Mouse (Mus musculus) ES-CJ7 (cell line): ENCODE measurements around the gene Col4a3.

ENCODE experiments used
- DNase-seq: peaks from one replicate; pipeline ENCODE4 v3.0.0; 2011; ENCODE audit warnings: low read depth, low spot score

Col4a3 gene

GRCm38 (mm10) chr1:82586713-82587399, at the start of gene Col4a3, which contains the start of gene Col4a4:
Gene Col4a3, plus strand, starts transcription at chr1:82586921.
Gene Col4a4, minus strand, starts transcription at chr1:82586849.
- no peak for DNase-seq

- no peak for DNase-seq
Observed at GRCm38 (mm10) chr1:82537848-82538247, 48.9 kb upstream of the Col4a3 start.

GRCm38 (mm10) chr1:82540056-82540455, 46.7 kb upstream of the Col4a3 start:
- DNase-seq, result no peak

- no peak for DNase-seq
Observed at GRCm38 (mm10) chr1:82543934-82544333, 42.8 kb upstream of the Col4a3 start.

DNA sequence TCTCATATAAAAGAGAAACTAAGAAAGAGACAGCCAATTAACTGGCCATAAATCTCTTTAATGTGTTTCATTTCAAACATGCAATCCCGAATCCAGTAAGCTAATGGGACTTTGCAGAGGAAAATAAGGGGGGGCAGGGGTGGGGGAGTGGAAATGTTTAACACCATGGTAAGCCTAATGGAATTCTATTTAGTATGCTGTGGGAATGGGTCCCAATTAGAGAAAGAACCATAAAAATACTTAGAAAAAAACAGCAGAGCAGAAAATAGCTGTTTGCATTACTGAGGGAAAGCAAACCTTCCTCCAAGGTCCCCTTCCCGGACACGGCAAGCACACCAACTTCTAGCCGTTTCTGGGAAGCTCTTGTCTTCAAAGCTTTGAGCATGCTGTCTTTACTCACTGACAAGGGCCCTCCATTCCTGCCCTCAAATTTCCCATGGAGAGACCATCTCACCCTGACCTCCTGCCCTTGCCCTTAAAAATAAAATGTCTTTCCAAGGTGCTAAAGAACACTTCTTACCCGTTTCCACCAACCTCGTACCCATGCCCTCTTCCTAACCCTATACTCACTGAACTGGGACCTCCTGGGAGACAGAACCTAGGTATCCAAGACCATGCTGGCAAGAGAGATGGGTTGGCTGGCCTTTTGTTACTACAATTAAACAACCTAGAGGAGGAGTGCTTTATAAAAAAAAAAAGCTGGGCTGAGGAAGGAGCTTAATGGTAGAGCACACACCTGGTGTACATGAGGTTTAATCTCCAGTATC, 42.1 kb upstream of the Col4a3 start:
- no peak for DNase-seq

DNA sequence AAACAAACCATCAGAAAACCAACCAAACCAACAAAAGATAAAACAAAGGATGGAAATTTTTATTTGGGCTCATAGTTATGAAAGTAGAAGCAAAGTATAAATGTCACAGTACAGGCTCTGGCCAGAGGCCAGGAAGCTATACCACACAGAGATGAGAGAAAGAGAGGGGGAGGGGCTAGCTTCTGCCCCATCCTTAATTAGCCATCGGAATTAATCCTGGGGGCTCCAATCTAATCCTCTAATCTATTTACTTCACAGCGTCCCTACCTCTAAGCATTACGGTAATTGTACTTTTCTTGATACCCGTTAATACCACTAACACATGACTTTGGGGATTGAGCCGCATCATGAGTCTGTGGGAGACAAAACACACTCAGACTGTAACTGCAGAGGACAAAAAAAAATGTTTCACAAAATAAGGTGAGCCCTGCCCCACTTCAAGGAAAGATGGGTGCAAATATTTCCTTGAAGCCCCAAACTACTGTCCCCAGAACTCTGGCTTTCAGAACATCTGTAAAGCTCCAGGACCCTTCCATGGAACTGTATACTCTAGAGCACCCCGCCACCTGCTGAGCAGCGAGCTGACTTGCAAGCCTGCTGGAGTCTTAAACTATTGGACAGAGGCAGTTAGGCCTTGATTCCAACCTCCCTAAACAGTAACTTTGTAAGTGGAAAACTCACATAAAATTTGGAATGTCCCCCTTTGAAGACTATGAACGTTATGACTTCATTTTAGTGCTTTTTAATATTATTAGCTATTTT, 41.3 kb upstream of the Col4a3 start:
- no peak for DNase-seq

DNA sequence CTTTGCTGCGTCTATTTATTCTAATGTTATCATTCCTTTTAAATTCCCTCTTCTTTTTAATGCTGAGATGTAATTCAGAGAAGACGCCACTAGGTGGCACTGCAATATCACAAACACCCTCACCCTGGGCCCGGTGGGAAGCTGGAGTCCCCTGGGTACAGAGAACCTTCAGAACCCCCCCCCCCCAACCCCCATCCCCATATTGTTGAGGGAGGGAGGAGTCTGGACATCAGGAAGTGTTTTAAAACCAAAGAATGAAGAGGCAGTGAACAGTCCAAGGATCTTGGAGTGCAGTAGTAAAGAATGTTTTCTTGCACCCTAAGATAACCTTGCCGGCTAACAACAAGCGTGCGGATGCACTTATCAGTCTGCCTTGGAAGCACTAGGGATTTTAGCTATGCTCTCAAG, 32.3 kb upstream of the Col4a3 start:
- DNase-seq, result peak; percentile 50

DNA sequence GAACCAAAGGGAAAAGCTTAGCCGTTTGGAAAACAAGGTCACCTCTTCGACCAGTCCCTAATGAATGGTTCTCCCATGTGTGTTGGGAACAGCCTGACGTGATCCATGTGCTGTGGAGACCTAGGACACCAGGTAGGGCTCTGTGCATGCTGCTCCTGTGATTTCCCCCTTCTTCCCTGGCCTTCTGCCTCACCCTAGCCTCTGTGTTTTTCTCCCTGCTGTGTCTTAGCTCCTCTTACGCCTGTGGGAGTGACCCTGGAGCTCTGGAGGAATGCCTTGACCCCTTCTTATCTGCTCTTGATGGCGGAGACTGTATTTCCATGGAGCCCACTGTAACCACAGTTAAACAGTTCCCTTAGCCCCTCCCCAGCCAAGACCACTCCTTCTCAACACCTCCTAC, 31.8 kb upstream of the Col4a3 start:
- no peak for DNase-seq

DNA sequence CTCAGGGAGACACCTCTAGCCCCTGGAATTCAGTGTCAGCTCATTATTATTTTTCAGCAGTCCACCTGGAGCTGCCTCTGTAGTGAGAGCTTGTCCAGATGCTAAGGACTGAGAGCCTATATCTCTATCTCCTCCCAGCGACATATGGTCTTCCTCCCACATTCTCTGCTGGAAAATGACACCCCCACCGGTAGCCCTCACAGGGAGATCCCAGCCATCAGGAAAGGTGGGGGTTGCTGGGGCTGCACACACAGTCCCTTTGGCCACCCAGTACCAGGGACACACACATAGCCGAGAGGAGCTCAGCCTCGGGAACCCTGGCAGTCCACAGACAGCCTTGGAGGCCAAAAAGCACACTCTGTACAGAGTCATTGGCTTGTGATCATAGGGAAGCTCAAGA, 26.5 kb upstream of the Col4a3 start:
- no peak for DNase-seq

DNA sequence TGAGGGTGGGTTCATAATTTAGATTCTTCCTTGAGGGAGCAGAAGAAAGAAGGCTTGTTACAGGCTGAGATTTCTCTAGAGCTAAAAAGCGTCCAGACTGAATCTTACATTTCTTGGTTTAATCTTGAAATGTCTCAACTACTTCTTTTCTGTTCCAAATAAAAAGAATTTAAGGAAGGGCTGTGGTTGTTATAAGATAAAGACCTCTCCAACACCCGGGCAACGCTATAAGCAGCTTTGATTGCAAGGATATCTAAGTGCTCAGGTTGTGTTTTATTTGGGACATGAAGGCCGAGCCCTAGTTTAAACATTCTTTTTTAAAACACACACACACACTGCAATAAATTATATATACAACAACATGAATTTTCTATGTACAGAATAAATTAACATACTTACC, 17.3 kb upstream of the Col4a3 start:
- no peak for DNase-seq

DNA sequence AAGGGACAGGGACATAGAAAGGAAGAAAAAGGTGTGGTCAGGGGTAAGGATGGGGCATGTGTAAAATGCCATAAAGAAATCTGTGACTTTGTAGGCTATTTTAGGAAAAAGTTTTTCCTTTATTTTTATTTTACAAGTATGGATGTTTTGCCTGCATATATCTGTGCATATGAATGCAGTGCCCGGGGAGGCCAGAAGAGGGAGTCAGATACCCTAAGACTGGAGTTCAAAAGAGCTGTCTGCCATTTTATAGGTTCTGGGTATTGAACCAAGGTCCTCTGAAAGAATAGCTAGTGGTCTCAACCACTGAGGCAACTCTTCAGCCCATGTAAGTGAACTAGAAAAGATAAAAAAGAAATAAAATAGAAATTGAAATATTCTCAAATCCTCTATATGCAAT, 15.0 kb upstream of the Col4a3 start:
- DNase-seq, result peak; percentile 24

DNA sequence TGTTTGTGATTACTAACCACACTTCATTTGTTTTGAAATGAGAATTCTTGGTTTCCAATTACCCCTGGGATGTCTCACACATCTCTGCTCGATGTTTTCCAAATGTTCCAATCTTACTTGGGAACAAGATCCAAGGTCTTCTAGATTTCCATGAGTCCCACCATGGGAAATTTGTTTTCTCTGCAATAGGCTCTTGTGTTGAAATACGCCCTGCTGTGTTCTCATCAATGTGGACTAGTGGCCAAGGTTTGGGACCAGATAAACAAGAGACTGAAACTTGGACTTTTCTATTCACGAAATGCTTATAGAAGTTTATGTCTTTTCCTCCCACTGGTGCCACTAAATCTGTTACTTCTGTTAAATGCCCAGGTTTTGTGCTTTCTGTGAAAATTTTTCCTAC, 11.0 kb upstream of the Col4a3 start:
- DNase-seq, result no peak

DNA sequence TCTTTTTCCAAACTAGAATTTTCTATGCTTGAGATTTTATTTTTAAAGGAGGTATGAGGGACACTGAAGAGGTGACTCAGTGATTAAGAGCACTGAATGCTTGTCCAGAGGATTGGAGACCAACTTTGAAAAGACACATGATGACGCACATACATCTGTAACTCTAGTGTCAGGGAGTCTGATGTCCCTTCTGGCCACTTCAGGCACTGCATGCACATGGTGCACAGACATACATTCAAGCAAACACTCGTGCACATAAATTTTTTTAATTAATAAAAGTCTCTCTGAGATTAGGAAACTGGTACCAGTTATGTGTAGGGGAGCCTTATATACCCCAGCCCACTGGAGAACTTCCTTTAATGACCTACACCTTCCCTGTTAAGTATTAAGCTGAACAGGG, 10.5 kb upstream of the Col4a3 start:
- no peak for DNase-seq

DNA sequence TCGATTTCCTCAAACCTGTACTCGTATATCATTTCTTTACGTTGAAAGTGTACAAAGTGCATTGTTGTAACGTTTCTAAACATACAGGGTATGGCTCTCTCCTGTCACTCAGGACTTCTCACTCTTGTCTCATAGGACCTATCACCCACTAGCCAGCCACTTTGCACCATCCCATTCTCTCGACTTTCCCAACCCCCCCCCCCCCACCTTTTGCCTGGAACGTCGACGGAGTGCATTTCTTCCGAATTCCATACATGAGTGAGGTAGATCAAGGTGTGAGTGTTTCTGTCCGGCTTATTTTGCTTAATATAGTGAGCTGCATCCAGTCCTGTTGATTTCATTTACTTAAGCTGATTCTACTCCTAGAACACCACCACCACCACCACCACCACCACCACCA, 9.4 kb upstream of the Col4a3 start:
- no peak for DNase-seq

DNA sequence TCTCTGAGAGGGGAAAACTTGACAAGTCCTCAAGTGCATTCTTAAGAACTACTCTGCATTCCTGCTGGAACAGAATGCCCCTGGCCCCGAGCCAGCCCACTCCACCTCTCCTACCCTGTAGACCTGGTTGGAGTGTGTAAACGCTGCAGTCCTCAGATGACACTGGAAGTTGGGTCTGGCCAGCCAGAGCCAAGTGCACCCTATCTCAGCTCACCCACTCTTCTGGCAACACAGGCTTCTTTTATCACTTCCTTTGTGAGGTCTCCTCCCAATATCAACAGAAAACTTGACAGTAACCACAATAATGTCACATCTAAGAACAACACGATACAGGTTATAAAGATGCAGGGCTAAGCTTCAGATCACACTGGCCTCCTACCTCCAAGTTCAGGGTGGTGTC, 8.8 kb upstream of the Col4a3 start:
- DNase-seq, result no peak

DNA sequence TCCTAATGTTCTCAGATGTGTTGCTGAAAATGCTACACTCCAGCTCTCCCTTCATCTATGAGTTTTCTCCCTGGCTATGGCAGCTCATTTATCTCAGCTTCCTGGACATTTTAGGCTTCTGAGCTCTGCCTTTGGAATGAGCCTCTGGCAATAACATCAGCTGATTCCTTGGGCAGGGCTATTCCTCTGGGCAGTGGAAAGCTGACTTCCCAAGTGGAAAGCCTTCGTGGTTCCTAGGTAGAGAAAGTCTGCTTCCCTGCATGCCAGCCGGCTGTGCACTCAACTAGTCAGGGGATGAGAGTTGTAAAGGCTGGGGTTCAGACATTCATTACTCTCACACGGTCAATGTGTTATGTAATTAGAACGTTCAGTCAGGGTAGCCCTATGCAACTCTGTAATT, 8.4 kb upstream of the Col4a3 start:
- DNase-seq, result no peak

- no peak for DNase-seq
Observed at GRCm38 (mm10) chr1:82585981-82586380, 740 bp upstream of the Col4a3 start.

DNA sequence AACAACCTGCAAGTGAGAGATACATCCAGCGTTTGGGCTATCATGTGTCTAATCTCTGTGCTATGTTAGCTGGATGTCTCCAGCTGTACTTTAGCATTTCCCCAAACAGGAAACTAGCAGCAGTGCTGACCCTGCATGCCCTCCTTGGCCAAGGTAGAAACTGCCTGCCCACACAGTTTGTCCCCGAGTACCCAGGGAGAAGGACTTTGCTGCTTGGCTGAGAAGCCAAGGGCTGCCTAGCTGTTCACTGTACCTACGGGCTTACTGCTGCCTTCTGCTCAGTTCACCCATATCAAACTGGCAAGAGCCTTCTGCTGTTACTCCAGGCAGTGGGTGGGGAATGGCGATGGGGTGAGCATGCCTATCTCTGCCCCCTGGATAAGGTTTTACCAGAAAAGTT, 3.5 kb downstream of the Col4a3 start:
- no peak for DNase-seq

DNA sequence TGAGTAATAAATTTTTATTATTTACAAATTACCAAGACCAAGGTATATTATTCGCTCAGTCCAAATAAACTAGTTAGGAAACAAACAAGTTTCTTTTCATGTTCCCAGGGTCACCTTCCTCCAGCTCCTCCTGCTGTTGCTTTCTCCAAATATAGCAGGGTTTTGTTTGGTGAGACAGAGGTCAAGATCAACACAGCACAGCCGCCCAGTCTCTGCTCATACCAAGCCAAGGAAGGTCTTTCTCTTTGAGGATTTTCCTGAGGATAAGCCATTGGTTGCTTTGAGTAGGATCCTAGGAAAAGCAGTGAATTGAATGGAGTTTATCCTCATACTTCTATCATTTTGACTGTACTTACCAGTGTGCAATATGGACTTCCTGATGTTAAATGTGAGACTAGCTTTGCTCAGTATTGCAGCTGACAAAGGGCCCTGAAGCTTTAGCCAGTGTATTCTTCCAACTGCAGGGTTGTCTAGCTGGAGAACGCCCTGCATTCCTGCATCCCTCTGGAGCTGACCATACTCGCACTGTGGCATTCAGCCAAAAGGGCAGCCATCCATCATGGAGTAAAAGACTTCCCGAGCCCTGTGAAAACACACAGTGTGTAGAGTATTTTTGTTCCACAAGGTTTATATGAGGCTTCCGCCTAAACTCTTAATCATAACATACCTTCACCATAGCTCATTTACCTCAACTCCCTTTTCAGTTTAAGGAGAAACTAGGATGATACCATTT, 10.3 kb downstream of the Col4a3 start:
- no peak for DNase-seq

DNA sequence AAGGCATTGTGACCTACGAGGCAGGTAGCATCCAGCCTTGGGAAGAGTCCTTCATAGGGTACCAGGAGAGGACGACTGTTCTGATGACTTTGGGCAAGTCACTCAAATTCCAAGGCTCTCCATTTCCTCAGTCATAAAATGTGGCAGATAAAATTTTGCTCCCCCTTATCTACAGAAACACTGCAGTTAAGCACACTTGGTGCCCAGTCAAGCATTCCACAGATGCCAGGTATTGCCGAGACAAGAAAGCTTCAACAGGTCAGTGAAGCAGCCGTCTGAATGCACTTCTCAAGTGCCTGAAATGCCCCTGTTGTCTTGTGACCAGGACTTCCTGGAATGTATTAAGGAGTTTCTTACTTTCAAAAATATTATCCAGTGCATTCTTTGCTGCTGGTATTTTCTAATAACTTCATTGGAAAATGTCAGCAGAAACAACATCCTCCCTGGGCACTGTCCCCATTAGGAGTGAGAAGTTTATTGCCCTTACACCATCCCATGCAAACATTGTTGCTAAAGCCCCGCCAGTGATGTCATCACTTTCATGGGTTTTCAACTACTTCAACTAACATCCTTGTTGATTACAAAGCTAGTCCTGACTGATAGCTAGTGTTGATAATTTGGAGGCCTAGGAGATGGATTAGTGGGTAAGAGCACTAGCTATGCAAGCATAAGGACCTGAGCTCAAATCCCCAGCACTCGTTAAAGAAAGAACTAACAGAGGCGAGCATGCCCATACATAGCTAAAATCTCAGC, 16.7 kb downstream of the Col4a3 start:
- no peak for DNase-seq

GRCm38 (mm10) chr1:82605347-82605746, 18.6 kb downstream of the Col4a3 start:
- DNase-seq, result no peak
